Mouse (Mus musculus): ENCODE measurements around the gene Fyco1.
"Not testable (repeated sequence)": the region's sequence is repeated elsewhere in the genome, so short reads cannot be mapped to it uniquely, and the experiment has no call there.

Gene Fyco1

DNA sequence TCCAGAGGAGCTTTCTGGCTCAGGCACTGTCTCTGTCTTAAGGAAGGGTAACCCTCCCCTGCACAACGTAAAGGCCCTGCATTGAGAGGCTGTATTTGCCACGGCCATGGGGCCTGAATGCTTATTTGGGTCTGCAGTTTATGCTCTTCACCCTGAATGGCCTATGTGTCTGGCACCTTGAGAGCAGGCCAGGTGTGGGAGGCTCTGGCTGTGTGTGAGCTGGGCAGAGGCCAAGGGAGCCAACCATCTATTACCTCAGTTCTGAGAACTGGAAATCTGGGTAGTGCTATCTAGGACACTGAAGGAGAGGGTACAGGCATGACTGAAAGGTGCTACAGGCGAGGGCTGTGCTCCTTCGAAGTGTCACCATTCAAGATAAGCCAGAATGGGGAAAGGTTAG is 36.9 kb downstream of the Fyco1 start:
- no peak for DNase-seq (ENCODE audit: low read depth, low spot score)

DNA sequence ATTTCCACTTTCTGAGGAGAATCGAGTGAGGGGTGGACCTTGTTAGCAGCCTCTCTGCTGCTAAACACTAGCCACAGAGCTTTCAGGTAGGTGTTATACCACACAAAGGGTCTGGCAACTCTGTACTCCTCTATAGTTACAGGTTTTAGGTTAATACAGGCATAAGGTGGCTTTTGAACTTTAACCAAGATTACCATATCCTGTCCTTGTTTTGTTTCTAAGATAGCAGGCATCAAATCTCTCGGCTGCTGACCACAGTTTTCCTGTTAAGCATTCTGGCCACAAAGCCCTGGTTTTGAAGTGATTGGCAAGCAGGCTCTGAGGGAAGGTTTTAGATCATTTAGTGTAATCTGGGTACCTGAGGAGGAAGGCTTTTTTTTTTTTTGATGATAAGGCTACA is 37.4 kb downstream of the Fyco1 start:
- no peak for DNase-seq (ENCODE audit: low read depth, low spot score)

DNA sequence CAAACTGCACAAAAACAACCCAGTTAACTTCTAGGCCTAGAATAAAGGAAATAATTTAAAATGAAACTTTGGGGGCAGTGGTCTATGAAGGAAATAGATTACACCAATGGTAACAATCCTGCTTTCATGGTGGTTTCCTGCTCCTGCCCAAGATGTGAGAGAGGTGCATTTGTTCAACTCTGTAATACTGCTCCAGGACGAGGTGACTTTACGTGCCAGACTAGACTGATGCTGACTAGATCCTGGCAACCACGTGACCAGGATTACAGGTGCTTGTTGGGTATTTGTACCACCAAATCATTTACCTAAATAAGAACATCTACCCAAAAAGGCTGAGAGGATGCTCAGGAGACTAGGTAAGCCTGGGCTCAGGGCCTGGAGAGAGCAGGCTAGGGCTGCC is 39.9 kb downstream of the Fyco1 start:
- DNase-seq (ENCODE audit: low read depth, low spot score), result no peak

DNA sequence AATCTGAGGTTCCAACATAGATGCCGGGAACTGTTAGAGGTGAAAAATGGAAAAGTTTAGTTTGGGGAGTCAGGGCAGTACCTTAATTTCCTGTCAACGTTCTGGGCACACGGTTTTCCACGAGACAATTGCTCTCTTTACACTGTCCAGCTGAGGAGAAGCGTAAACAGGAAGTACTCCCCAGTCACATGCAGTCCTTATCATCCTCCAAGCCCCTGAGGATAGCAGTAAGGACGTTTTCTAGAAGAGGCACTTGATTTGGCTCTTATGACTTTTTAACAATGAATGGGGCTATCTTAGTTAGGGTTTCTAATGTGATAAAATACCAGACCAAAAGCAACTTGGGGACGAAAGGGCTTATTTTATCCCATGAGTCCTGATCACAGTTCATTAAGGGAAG is 43.1 kb downstream of the Fyco1 start:
- no peak for DNase-seq (ENCODE audit: low read depth, low spot score)

DNA sequence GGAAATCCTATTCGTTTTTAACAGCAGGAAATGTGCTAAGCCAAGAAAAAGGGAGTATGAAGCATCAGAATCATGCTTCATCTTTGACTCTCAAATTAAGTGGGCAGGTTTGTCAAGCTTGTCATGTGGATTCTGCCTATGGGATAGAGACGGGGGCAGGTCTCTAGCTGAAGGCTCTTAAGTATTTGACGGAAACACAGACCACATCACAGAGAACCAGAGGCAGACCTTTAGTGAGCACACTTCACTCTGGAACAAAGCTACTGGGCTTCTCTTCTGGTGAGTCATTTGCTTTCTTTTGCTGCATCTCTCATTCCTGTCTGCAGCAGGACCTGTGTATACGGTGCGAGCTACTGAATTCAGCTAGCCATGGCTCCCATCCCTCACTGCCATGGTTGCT is 45.4 kb downstream of the Fyco1 start, which contains the start of gene Cxcr6:
Gene Cxcr6 (plus strand): TSS at position 209 of the 400 bp plus-strand sequence.
- no peak for DNase-seq (ENCODE audit: low read depth, low spot score)

DNA sequence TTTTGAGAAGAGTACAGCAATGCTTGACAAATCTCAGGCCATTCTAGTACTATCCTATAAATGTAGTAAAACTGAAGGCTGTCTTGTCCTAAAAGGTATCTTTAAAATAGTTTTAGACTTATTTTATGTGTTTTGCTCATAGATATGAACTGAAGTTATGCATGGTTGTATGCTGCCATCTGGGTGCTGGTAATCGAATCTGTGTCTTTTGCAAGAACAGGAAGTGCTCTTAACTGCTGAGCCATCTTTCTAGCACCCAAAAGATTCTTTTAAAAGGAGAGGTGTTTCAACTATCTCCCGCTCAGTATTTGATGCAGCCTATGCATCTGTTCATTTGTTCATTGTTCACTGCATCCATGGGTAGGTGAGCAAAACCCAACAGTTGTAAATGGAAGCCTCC is 46.5 kb downstream of the Fyco1 start:
- DNase-seq (ENCODE audit: low read depth, low spot score), result no peak

DNA sequence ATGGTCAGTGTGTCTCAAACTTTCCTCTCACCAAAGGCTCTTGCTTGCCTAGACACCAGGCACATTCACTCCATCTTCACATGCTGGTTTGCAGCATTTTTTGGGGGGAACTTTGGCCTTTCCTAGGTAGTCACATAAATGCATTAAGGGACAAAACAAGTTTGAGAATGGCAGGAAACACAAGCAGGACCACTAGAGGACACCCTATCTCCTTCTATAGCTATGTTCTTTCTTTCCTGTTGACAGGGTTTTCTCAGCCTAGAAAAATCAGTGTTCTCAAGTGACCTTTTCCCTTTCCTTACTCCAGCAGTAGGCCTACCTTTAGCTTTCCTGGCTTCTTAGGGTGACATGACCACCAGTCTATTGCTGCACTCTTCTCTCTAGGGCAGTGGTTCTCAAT is 48.8 kb downstream of the Fyco1 start:
- no peak for DNase-seq (ENCODE audit: low read depth, low spot score)

DNA sequence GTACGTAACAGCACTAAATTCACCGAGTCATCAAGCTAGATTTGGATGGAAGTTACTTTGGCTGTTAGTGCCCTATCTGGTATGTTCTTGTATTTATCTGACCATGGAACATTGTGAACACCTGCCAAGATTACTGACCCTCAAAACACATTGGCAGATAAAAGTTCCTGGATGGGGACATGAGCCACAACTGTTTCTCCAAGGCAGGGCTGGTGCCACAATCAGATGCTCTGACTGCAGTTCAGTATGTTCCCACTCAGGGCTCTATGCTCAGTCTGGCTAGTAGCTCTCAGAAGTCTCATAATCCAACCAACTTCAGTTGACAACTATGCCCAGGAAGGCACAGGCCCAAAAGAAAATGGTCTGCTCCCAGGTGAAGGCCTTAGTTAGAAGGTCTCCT is 49.3 kb downstream of the Fyco1 start:
- no peak for DNase-seq (ENCODE audit: low read depth, low spot score)

DNA sequence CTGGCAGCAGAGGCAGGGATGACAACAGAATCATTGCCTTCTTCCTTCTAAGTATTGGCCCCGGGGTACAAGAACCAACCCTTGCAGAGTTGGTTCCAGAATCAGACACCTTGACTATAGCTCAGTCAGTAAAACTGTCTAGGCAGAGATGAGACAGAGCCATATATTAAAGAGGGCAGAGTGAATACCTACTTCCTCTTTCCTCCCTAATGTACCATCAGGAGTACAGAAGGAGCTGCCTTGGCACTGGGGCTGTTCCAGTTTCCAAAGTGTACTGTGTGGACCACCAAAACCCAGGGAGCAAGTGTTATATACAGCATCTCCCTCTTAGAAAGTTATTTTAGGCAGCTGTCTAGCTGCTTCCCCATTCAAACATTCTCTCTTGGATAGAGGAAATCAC is 50.2 kb downstream of the Fyco1 start:
- no peak for DNase-seq (ENCODE audit: low read depth, low spot score)

DNA sequence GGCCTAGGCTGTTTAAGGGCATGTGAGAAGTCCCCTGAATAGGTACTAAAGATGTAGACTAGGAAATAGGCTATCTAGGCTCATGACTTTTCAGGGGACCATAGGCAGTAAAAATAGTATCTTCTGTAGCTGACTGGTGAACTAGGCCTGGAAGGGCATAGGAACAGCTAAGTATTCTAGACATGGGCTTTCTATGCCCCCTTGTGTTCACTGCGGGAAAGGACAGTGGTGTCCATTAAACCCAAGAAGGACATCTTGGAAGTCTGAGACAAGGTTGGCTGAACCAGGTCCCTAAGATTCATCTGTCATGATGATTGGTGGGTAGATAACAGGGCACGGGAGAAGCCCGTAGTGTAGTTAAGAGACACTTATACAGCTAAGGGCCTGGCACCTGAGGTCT is 55.5 kb downstream of the Fyco1 start:
- peak; percentile 37 for DNase-seq (ENCODE audit: low read depth, low spot score)

DNA sequence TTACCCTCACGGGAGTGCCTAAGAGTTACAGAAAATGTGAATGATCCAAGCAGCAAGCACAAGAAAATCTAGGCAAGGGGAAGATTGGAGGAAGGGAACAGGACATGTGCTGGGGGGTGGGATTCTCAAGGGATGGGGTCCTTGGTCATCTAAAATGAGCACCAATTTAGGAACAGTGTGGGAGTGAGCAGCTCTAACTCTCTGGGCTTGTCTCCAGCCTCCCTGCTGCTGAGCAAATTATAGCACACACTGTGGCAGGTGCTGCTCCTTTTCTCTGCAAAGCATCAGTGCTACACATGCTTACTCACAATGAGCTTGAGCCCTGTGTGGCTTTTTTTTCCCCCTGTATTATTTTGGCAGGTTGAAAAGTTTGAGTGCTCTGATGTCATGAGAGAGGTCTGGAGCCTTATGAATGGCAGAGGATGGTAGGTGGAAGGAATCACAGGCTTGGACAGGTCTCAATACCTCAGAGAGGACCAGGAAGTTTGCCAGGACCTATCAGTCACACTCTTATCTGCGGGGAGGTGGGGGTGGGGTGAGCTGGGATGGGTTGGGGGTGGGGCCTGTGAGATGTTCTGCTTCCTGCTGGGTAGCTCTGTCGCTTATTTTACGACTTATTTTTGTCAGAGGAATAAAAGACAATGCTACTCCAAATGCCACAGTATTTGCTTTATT is 62.7 kb downstream of the Fyco1 start:
- no peak for DNase-seq (ENCODE audit: low read depth, low spot score)

DNA sequence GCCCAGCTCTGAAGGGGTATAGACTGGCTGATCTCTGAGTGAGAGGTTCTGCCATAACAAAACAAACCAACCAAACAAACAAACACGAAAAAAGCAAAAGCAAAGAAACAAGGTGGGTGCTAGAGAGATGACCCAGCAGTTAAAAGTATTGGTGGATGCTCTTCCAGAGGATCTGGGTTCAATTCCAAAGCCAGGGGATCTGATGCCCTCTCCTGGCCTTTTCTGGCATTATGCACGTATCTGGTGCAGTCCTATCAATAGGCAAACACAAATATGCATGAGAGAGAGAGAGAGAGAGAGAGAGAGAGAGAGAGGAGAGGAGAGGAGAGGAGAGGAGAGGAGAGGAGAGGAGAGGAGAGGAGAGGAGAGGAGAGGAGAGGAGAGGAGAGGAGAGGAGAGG is 78.4 kb downstream of the Fyco1 start:
- DNase-seq (ENCODE audit: low read depth, low spot score), result peak; percentile 38

DNA sequence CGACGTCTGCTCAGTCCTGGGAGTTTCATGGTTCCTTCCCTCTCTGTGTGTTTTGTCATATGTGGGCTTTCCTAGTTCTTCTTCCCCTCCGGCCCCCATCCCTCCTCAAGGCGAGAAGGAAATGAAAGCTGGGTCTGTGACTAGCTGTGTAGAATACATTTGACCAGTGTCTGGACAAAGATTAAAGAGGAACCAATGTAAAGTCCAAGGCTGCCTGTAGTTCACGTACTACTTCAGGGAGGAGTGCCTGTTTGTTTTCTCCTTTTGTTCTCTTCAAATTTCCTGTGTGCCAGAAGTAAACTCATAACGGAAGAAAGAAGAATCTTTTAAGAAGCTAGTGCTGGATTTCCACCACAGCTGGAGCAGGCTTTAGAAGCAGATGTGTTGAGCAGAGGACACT is 82.2 kb downstream of the Fyco1 start:
- DNase-seq (ENCODE audit: low read depth, low spot score), result no peak

DNA sequence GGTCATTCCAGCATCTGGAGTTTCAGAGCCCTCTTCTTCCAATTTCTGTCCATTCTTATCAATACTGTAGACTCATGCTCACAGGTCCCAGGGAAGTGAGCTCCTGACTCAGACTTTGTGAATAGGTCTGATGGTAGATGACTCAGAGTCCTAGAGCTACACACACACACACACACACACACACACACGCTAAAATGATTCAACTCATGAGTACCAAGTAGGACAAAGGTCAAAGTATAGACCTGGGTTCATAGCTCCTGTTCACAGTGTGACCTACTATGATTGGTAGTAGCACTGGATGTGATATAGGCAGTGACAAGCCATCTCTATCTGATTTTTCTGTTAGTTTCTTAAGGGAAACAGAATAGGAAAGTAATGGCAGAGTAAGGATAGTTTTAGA is 83.3 kb downstream of the Fyco1 start:
- no peak for DNase-seq (ENCODE audit: low read depth, low spot score)

DNA sequence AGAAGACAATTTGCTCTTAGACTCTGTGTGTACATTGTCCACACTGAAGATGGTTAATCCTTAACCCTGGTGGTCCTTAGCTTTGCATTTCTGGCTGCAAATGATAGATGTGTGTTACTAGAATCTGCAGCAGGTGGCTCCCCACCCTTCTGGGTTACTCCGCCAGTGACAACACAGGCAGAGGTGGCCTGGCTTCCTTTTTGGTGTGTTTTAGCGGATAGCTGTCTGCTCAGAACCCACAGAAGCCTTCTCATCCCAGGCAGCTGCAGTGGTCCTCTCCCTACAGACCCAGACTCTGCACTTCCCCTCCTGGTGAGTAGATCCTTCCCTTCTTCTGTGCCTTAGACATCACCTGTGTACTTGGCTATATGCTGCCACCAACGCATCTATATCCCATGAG is 84.7 kb downstream of the Fyco1 start:
- no peak for DNase-seq (ENCODE audit: low read depth, low spot score)

DNA sequence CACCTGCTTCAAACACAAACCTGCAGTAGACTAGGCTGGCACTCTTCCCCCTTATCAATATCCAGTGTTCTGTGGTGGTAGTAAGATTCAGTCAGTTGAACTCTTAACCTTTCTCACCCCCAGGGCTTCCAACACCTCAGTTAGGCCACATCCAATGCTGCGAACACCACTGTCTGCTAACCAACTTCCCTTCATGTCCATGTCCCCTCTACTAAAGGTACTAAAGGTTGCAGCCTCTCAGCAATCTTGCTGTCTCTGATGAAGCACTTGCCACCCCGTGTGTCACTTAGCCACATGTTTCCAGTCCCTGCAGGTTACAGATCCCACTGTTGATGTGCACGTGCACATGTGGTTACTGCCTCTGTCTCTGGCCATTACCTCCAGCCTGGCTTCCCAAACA is 87.9 kb downstream of the Fyco1 start:
- no peak for DNase-seq (ENCODE audit: low read depth, low spot score)

DNA sequence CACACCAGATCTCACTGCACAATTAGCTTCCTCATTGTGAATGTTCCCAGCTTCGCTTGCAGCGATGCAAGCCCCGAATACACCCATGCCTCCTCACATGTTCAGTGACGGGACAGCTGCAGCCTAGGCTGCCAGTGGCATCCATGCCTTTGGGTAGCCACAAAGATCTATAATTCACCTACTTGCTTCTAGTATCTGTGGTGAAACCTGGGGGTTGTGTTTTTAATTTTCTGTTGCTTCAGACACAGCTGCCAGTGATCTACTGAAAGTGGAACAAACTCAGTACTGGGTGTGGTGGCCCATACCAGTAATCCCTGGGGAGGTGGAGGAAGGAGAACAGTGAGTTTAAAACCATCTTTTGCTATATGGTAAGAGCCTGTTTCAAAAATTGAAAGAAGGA is 88.8 kb downstream of the Fyco1 start:
- DNase-seq (ENCODE audit: low read depth, low spot score), result no peak

DNA sequence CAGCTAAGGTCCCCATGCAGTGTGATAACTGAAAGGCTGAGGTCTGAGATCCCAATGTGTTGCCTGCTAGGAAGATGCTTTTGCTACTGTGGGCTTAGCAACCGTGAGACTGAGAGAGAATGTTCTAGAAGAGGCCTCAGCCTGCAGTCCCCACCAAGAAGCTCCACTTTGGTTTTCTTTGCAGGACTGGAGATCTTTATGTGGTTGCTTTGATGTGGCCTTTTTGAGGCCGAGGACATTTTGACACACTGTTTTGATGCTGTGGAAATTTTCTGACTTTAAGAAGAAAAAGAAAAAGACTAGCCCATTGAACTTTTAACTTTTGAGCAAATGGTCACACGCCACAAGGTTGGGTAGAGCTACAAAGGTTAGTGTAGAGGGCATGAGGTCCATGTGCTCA is 90.9 kb downstream of the Fyco1 start:
- DNase-seq (ENCODE audit: low read depth, low spot score), result no peak

DNA sequence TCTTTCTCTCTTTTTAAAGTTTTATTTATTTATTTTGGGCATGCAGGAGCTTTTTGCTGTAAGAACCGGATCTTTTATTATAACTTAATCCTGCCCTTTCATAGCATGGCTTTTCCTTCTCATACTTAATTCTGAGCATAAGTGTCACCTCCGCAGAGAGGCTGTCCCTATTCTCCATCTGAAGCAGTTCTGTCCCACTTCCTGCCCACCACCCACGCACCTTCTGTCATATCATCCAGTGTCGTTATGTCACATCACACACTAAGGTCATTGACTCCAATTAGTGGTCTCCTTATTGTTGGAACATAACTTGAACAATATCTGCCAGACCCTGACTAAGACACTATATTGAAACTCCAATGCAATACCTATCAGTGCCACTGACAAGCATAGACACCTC is 93.1 kb downstream of the Fyco1 start:
- no peak for DNase-seq (ENCODE audit: low read depth, low spot score)

DNA sequence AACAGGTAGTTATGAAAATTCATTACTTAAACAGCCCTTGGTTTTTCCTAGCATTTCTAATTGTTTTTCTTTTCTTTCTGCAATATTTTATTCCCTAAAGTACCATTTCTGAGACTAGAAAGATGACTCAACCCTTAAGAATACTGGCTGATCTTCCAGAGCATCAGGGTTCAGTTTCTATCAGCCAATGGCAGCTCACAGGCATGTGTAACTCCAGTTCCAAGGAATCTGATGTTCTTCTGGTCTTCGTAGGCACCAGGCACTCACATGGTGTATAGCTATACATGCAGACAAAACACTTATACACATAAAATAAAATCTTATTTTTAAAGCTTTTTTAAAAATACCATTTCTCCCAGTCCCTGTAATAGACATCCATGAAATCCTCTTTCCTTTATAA is 93.5 kb downstream of the Fyco1 start:
- DNase-seq (ENCODE audit: low read depth, low spot score), result no peak

DNA sequence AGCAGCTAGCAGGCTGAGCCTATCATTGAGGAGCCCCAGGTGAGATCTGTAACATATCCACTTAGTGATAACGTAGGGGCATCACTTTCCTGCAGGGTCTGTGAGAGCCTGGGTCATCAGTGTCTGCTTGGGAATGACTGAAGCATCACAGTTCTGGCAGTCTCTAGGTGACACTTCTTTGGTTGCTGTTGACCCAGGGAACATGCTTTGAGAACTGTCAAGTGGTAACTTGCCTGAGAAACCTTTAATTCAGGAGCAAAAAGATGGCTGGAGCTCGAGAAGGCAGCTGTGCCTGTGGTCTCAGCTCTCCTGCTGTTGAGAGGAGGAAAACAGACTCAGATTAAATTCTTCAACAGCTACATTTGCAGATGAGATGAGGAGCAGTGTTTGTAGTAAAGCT is 94.4 kb downstream of the Fyco1 start:
- no peak for DNase-seq (ENCODE audit: low read depth, low spot score)

DNA sequence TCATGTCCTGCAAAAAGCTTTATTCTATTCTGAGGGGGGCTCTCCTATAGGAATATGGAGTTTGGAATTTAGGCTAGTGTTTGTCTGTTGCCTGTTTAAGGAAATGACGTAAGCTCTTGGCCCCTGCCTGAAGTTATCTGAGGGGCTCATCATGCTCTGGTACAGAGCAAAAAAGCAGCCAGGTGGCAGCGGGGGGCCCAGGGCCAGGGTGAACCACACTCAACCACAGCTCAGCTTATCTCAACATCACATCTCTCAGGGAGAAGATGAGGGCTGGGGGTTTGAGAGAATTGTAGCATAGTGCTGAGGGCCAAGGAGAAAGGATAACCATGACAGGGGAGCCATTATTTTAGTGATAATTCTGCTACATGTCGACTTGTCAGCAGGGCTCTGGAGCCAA is 94.9 kb downstream of the Fyco1 start:
- no peak for DNase-seq (ENCODE audit: low read depth, low spot score)

DNA sequence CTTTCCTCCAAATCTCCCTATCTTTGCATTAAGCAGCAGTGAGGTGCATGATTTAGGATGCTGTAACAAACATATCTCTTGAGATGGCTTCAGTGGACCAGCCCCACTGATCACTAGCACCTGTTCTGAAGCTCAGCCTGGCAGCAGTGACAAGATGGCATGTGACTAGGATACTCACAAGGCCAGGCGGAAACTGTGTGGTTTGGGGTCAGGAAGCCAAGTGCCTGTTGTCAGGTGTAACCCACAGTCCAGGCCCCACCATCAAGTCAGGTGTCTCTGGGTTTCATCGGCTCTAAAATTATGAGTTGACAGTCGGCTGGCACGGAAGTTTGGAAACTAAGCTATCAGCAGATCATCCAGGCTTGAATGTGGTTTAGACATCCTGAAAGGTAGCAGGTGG is 97.4 kb downstream of the Fyco1 start:
- DNase-seq (ENCODE audit: low read depth, low spot score), result no peak

DNA sequence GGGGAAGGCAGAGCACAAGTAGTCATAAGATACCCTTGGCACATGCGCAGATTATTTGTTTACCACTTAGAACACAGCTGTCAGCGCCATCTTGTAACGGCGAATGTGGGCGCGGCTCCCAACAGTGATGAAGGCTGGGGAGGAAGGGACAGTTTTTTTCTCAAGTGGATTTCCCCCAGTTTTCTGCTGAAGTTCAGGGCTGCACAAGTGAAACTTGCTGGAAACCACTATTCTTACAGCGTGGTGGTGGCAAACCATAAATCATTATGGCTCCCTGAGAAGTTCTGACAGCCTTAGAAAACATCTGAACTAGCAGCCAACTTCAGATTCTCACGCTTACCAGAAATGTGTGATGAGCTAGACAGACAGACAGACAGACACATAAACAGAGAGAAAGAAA is 102.0 kb downstream of the Fyco1 start:
- DNase-seq (ENCODE audit: low read depth, low spot score), result not testable (repeated sequence)
